Comparison of ENCODE assay signal across 8 mouse cellular contexts in genomic region chr7:25279076-25279860, GRCm38 (mm10). TPM values are rescaled to one million over a fixed set of nuclear protein-coding genes. Genes with fewer than 3 reads are reported as not detected.
DNase-seq lines count a peak whose midpoint lies in the region; ATAC-seq and TF ChIP-seq lines count a peak whose summit lies in the region.

No protein-coding gene starts in this region.

- H3K27ac ChIP-seq in heart, embryonic 14.5 days (replicated peaks in 1 of 2; ENCODE audit: control insufficient read depth in 1 of 2, insufficient read depth in 1 of 2, low read depth in 2 of 2, low read length in 2 of 2): peak overlapping the region; percentile 99
- H3K27ac ChIP-seq in liver, embryonic 13.5 days: peak overlapping the region; percentile 96
- H3K27ac ChIP-seq in stomach, embryonic 15.5 days: peak overlapping the region; percentile 100

- TF ChIP-seq POLR2A in brain, embryonic 14.5 days (IDR thresholded peaks at IDR 0.05; ENCODE audit: borderline replicate concordance, extremely low read depth, insufficient read depth, insufficient read length, poor library complexity, severe bottlenecking): no peak

- under 1% methylated on average over 47 of the region's 49 CpGs for WGBS in heart, embryonic 14.5 days
- 2% methylated on average over 47 of the region's 49 CpGs for WGBS in liver, embryonic 13.5 days (ENCODE audit: insufficient replicate concordance)
- WGBS in stomach, embryonic 15.5 days: under 1% methylated on average over 47 of the region's 49 CpGs

- peak; percentile 60 for DNase-seq in CD4-positive helper T cell, adult 2 months (ENCODE audit: low read depth, low spot score)
- peak; percentile 93 for DNase-seq in brain, embryonic 14.5 days (ENCODE audit: low read depth)
- peak; percentile 88 for DNase-seq in fibroblast of lung, adult 2 months (ENCODE audit: low read depth)
- DNase-seq in kidney, postnatal 14 days: peak; percentile 92
- DNase-seq in liver, embryonic 13.5 days: peak; percentile 74
- peak; percentile 62 to 81 for DNase-seq in natural killer cell, adult 2 months (ENCODE audit: low spot score in 2 of 2)

- no peaks in the 10 kb centered on the region for H3K9me3 ChIP-seq in heart, embryonic 14.5 days (ENCODE audit: control insufficient read depth, low read length)
- H3K9me3 ChIP-seq in liver, embryonic 13.5 days (replicated peaks): no peaks in the 10 kb centered on the region
- H3K9me3 ChIP-seq in stomach, embryonic 15.5 days: no peaks in the 10 kb centered on the region

- peak overlapping the region; percentile 72 to 84 for H3K4me3 ChIP-seq in heart, embryonic 14.5 days (ENCODE audit: control insufficient read depth in 1 of 2, insufficient read depth in 1 of 2, low read depth in 1 of 2, low read length in 2 of 2)
- H3K4me3 ChIP-seq in liver, embryonic 13.5 days (replicated peaks): peak overlapping the region; percentile 87
- H3K4me3 ChIP-seq in stomach, embryonic 15.5 days (replicated peaks): peak overlapping the region; percentile 71

- TF ChIP-seq CTCF in brain, embryonic 14.5 days (IDR thresholded peaks at IDR 0.05; ENCODE audit: borderline replicate concordance, extremely low read depth, insufficient read depth, insufficient read length): peak; percentile 26; the same call in 1 of the 2 replicates

- peak overlapping the region; percentile 90 for H3K4me2 ChIP-seq in heart, embryonic 14.5 days (ENCODE audit: low read length)
- peak overlapping the region; percentile 99 for H3K4me2 ChIP-seq in liver, embryonic 13.5 days
- peak overlapping the region; percentile 87 for H3K4me2 ChIP-seq in stomach, embryonic 15.5 days

- H3K27me3 ChIP-seq in heart, embryonic 14.5 days (ENCODE audit: control insufficient read depth, insufficient read depth, low read length): no peaks in the 10 kb centered on the region
- no peaks in the 10 kb centered on the region for H3K27me3 ChIP-seq in liver, embryonic 13.5 days
- no peaks in the 10 kb centered on the region for H3K27me3 ChIP-seq in stomach, embryonic 15.5 days (replicated peaks)

- peaks cover 7% of the 10 kb centered on the region for H3K36me3 ChIP-seq in heart, embryonic 14.5 days (ENCODE audit: control insufficient read depth, insufficient read depth, low read length)
- 0 out of 2 replicates have a peak, but pooled peaks cover 3% of the 10 kb centered on the region for H3K36me3 ChIP-seq in liver, embryonic 13.5 days
- no peaks in the 10 kb centered on the region for H3K36me3 ChIP-seq in stomach, embryonic 15.5 days

- H3K4me1 ChIP-seq in heart, embryonic 14.5 days (ENCODE audit: control insufficient read depth in 2 of 2, insufficient read depth in 2 of 2, low read length in 2 of 2): peaks cover 46 to 66% of the 10 kb centered on the region in 2 experiments
- peaks cover 89% of the 10 kb centered on the region for H3K4me1 ChIP-seq in liver, embryonic 13.5 days (replicated peaks)
- H3K4me1 ChIP-seq in stomach, embryonic 15.5 days: peaks cover 65% of the 10 kb centered on the region

- H3K9ac ChIP-seq in heart, embryonic 14.5 days (ENCODE audit: low read length): peak overlapping the region; percentile 80
- H3K9ac ChIP-seq in liver, embryonic 13.5 days: peak overlapping the region; percentile 83
- peak overlapping the region; percentile 33 for H3K9ac ChIP-seq in stomach, embryonic 15.5 days

- peak; percentile 33 for ATAC-seq in heart, embryonic 14.5 days (ENCODE audit: insufficient number of reproducible peaks, insufficient read depth, low FRiP score, low read depth)
- ATAC-seq in liver, embryonic 13.5 days (ENCODE audit: low read depth): peak; percentile 52
- ATAC-seq in stomach, embryonic 15.5 days (ENCODE audit: insufficient read depth, low FRiP score, low read depth): peak; percentile 36

RNA-seq across cellular contexts. Expression of gene Cic, which starts 11.8 kb away (rescaled TPM):
- polyA plus RNA-seq in brain, embryonic 14.5 days (2012; rRNA removed): 107 and 149 TPM in 2 replicates
- polyA plus RNA-seq in heart, embryonic 14.5 days (2014; fragmentation: Nextera tagmentation; extraction: Ambion mirVana): 25.4 and 28.4 TPM in 2 replicates
- polyA plus RNA-seq in liver, embryonic 13.5 days (2015; fragmentation: Nextera tagmentation; extraction: Ambion mirVana): 9.7 and 10.4 TPM in 2 replicates
- 33.8 and 36.4 TPM in 2 replicates for polyA plus RNA-seq in stomach, embryonic 15.5 days (2015; fragmentation: Nextera tagmentation; extraction: Ambion mirVana)

RNA-seq across cellular contexts. Expression of gene Pafah1b3, which starts 18.5 kb away (rescaled TPM):
- polyA plus RNA-seq in brain, embryonic 14.5 days (2012; rRNA removed): 640 and 871 TPM in 2 replicates
- polyA plus RNA-seq in heart, embryonic 14.5 days (2014; fragmentation: Nextera tagmentation; extraction: Ambion mirVana): 130 and 142 TPM in 2 replicates
- polyA plus RNA-seq in liver, embryonic 13.5 days (2015; fragmentation: Nextera tagmentation; extraction: Ambion mirVana): 29.3 and 31.6 TPM in 2 replicates
- polyA plus RNA-seq in stomach, embryonic 15.5 days (2015; fragmentation: Nextera tagmentation; extraction: Ambion mirVana): 201 and 215 TPM in 2 replicates

RNA-seq across cellular contexts. Expression of gene Prr19, which starts 21.9 kb away (rescaled TPM):
- polyA plus RNA-seq in brain, embryonic 14.5 days (2012; rRNA removed): 2.8 and 2.9 TPM in 2 replicates
- polyA plus RNA-seq in heart, embryonic 14.5 days (2014; fragmentation: Nextera tagmentation; extraction: Ambion mirVana): 0.16 TPM in 1 of 2 replicates, not detected in the other
- not detected in 2 replicates for polyA plus RNA-seq in liver, embryonic 13.5 days (2015; fragmentation: Nextera tagmentation; extraction: Ambion mirVana)
- 0.41 and 0.49 TPM in 2 replicates for polyA plus RNA-seq in stomach, embryonic 15.5 days (2015; fragmentation: Nextera tagmentation; extraction: Ambion mirVana)

RNA-seq across cellular contexts. Expression of gene Tmem145, which starts 26.6 kb away (rescaled TPM):
- 163 and 167 TPM in 2 replicates for polyA plus RNA-seq in brain, embryonic 14.5 days (2012; rRNA removed)
- polyA plus RNA-seq in heart, embryonic 14.5 days (2014; fragmentation: Nextera tagmentation; extraction: Ambion mirVana): 0.30 TPM in 1 of 2 replicates, not detected in the other
- 0.10 TPM in 1 of 2 replicates, not detected in the other for polyA plus RNA-seq in liver, embryonic 13.5 days (2015; fragmentation: Nextera tagmentation; extraction: Ambion mirVana)
- polyA plus RNA-seq in stomach, embryonic 15.5 days (2015; fragmentation: Nextera tagmentation; extraction: Ambion mirVana): 1.4 and 1.6 TPM in 2 replicates

RNA-seq across cellular contexts. Expression of gene Erf, which starts 28.7 kb away (rescaled TPM):
- 20.2 and 28.4 TPM in 2 replicates for polyA plus RNA-seq in brain, embryonic 14.5 days (2012; rRNA removed)
- 14.4 and 17.4 TPM in 2 replicates for polyA plus RNA-seq in heart, embryonic 14.5 days (2014; fragmentation: Nextera tagmentation; extraction: Ambion mirVana)
- 4.3 TPM in 2 replicates for polyA plus RNA-seq in liver, embryonic 13.5 days (2015; fragmentation: Nextera tagmentation; extraction: Ambion mirVana)
- 13.0 and 17.6 TPM in 2 replicates for polyA plus RNA-seq in stomach, embryonic 15.5 days (2015; fragmentation: Nextera tagmentation; extraction: Ambion mirVana)

Comparison
In these comparisons a context has a peak if more than half of its experiments do, and no peak if none do; other contexts are left out.
1. Peak in every context shown above with its lines: DNase-seq, ATAC-seq, H3K4me3 ChIP-seq and H3K27ac ChIP-seq.
2. H3K9ac ChIP-seq: peak in every context shown above with its lines; median percentile 83 in liver, embryonic 13.5 days; 80 in heart, embryonic 14.5 days; 33 in stomach, embryonic 15.5 days.